Mouse (Mus musculus): Measurements from ENCODE around the gene Gba2. TPM values are rescaled to one million over a fixed set of nuclear protein-coding genes. Genes with fewer than 3 reads are reported as not detected.
A peak's percentile ranks its signal among the peaks of the same experiment; 100 is the strongest.

Gene Gba2
- polyA plus RNA-seq, 2 experiments: 10.5 to 12.5 TPM

GRCm38 (mm10) chr4:43564231-43564630 is 14.4 kb downstream of the Gba2 start:
- DNase-seq (ENCODE audit: low read depth in 3 of 3, low spot score in 3 of 3) (no peak), ATAC-seq (ENCODE audit: insufficient read depth) (no peak)
- no peak overlapping the region for H3K9ac ChIP-seq (replicated peaks)
- H3K4me1 ChIP-seq (replicated peaks; ENCODE audit: control insufficient read depth in 2 of 2, insufficient read depth in 2 of 2, low read length in 1 of 2): peaks cover 17 to 29% of the 10 kb centered on the region in 2 experiments
- no peaks in the 10 kb centered on the region for H3K27me3 ChIP-seq (ENCODE audit: control insufficient read depth, insufficient read depth, low read length)
- WGBS (ENCODE audit: insufficient replicate concordance): 52% methylated on average over 2 of the region's 2 CpGs
- H3K4me3 ChIP-seq (ENCODE audit: insufficient read depth in 1 of 2, low read depth in 2 of 2, low read length in 2 of 2): no peak overlapping the region
- no peaks in the 10 kb centered on the region for H3K9me3 ChIP-seq (ENCODE audit: control insufficient read depth, low read length)
- no peak overlapping the region for H3K4me2 ChIP-seq (ENCODE audit: low read depth)
- no peak overlapping the region for H3K27ac ChIP-seq
- H3K36me3 ChIP-seq (replicated peaks; ENCODE audit: control insufficient read depth, insufficient read depth, low read depth): peaks cover 44% of the 10 kb centered on the region
- TF ChIP-seq EP300 (IDR thresholded peaks at IDR 0.05; ENCODE audit: low read depth) (no peak), CTCF (IDR thresholded peaks at IDR 0.05; ENCODE audit: low read depth) (no peak)

DNA sequence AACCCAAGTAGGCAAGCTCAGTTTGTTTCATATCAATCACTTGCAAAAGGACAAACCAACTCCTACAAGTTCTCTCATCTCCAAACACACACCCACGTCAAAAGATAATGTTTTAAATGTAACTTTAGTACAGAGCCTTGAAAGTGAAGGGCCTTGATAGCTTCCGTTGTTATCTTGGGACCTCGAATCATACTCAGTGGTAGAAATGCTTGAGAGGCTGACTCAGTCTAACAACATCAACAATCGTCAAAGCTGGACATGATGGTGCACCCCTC is 15.1 kb downstream of the Gba2 start:
- DNase-seq (ENCODE audit: low read depth in 3 of 3, low spot score in 3 of 3) (no peak), ATAC-seq (ENCODE audit: insufficient read depth) (no peak)
- Histone ChIP-seq H3K4me2 (ENCODE audit: low read depth) (peak overlapping the region; percentile 99), H3K9ac (replicated peaks) (peak overlapping the region; percentile 81), H3K36me3 (replicated peaks; ENCODE audit: control insufficient read depth, insufficient read depth, low read depth) (peaks cover 37% of the 10 kb centered on the region), H3K27me3 (ENCODE audit: control insufficient read depth, insufficient read depth, low read length) (no peaks in the 10 kb centered on the region), H3K4me1 (replicated peaks; ENCODE audit: control insufficient read depth in 2 of 2, insufficient read depth in 2 of 2, low read length in 1 of 2) (peaks cover 22 to 35% of the 10 kb centered on the region in 2 experiments), H3K4me3 (ENCODE audit: insufficient read depth in 1 of 2, low read depth in 2 of 2, low read length in 2 of 2) (peak overlapping the region; percentile 75 to 97), H3K9me3 (ENCODE audit: control insufficient read depth, low read length) (no peaks in the 10 kb centered on the region), H3K27ac (peak overlapping the region; percentile 92; the same call in 1 of the 2 replicates)
- TF ChIP-seq EP300 (IDR thresholded peaks at IDR 0.05; ENCODE audit: low read depth) (no peak), CTCF (IDR thresholded peaks at IDR 0.05; ENCODE audit: low read depth) (no peak)
- 18% methylated on average over 4 of the region's 4 CpGs for WGBS (ENCODE audit: insufficient replicate concordance)

GRCm38 (mm10) chr4:43562769-43563600 is 15.7 kb downstream of the Gba2 start:
- ATAC-seq (ENCODE audit: insufficient read depth): no peak
- TF ChIP-seq CTCF (IDR thresholded peaks at IDR 0.05; ENCODE audit: low read depth): no peak
- TF ChIP-seq EP300 (IDR thresholded peaks at IDR 0.05; ENCODE audit: low read depth): no peak
- peaks cover 31% of the 10 kb centered on the region for H3K36me3 ChIP-seq (replicated peaks; ENCODE audit: control insufficient read depth, insufficient read depth, low read depth)
- 3% methylated on average over 22 of the region's 22 CpGs for WGBS (ENCODE audit: insufficient replicate concordance)
- no peaks in the 10 kb centered on the region for H3K27me3 ChIP-seq (ENCODE audit: control insufficient read depth, insufficient read depth, low read length)
- DNase-seq (ENCODE audit: low read depth in 3 of 3, low spot score in 3 of 3): no peak
- peak overlapping the region; percentile 92 for H3K27ac ChIP-seq
- H3K9ac ChIP-seq (replicated peaks): peak overlapping the region; percentile 81
- H3K4me3 ChIP-seq (ENCODE audit: insufficient read depth in 1 of 2, low read depth in 2 of 2, low read length in 2 of 2): peak overlapping the region; percentile 75 to 97
- peak overlapping the region; percentile 99 for H3K4me2 ChIP-seq (ENCODE audit: low read depth)
- H3K4me1 ChIP-seq (replicated peaks; ENCODE audit: control insufficient read depth in 2 of 2, insufficient read depth in 2 of 2, low read length in 1 of 2): peaks cover 28 to 40% of the 10 kb centered on the region in 2 experiments
- H3K9me3 ChIP-seq (ENCODE audit: control insufficient read depth, low read length): no peaks in the 10 kb centered on the region

- peak within 1 kb of the TSS; percentile 81 for H3K9ac ChIP-seq (replicated peaks)
- whole genome bisulfite sequencing (ENCODE audit: insufficient replicate concordance): under 1% methylated on average over 62 of the region's 62 CpGs
- H3K4me3 ChIP-seq (ENCODE audit: insufficient read depth in 1 of 2, low read depth in 2 of 2, low read length in 2 of 2): peak within 1 kb of the TSS; percentile 75 to 97
- DNase-seq (ENCODE audit: low read depth in 3 of 3, low spot score in 3 of 3): peak; percentile 95 to 97 (median 96)
- peak; percentile 84 for ATAC-seq (ENCODE audit: insufficient read depth)
- peak within 1 kb of the TSS; percentile 92 for H3K27ac ChIP-seq
- 0 out of 2 replicates have a peak, but pooled peaks have one; percentile 18 for TF ChIP-seq CTCF (IDR thresholded peaks at IDR 0.05; ENCODE audit: low read depth)
- TF ChIP-seq EP300 (IDR thresholded peaks at IDR 0.05; ENCODE audit: low read depth): no peak; the same call in 1 of the 2 replicates
- peaks cover 25% of the 10 kb centered on the region for H3K36me3 ChIP-seq (replicated peaks; ENCODE audit: control insufficient read depth, insufficient read depth, low read depth)
- no peaks in the 10 kb centered on the region for H3K27me3 ChIP-seq (ENCODE audit: control insufficient read depth, insufficient read depth, low read length)
- peaks cover 33 to 48% of the 10 kb centered on the region in 2 experiments for H3K4me1 ChIP-seq (replicated peaks; ENCODE audit: control insufficient read depth in 2 of 2, insufficient read depth in 2 of 2, low read length in 1 of 2)
- no peaks in the 10 kb centered on the region for H3K9me3 ChIP-seq (ENCODE audit: control insufficient read depth, low read length)
- peak within 1 kb of the TSS; percentile 99 for H3K4me2 ChIP-seq (ENCODE audit: low read depth)
Measured at GRCm38 (mm10) chr4:43561997-43562768, 16.5 kb downstream of the Gba2 start, which contains the start of the genes Creb3 and Tln1. TSS of gene Creb3 (plus strand) at chr4:43562332. TSS of gene Tln1 (minus strand) at chr4:43562691.

Measured in liver, embryonic 14.5 days (tissue).